Mouse (Mus musculus): ENCODE results near the gene Slco6d1. TPM values are rescaled to one million over a fixed set of nuclear protein-coding genes. Genes with fewer than 3 reads are reported as not detected.

Gene Slco6d1
- polyA plus RNA-seq, 1 experiment, result not detected

- Histone ChIP-seq H3K9me3 (replicated peaks; ENCODE audit: control insufficient read depth, insufficient read depth, low read length, poor library complexity, severe bottlenecking) (no peaks in the 10 kb centered on the region), H3K9ac (ENCODE audit: low read depth, poor library complexity, severe bottlenecking) (no peak overlapping the region), H3K36me3 (ENCODE audit: control insufficient read depth, insufficient read depth, low read length, poor library complexity, severe bottlenecking) (no peaks in the 10 kb centered on the region), H3K4me3 (ENCODE audit: low read depth, low read length) (no peak overlapping the region), H3K27me3 (ENCODE audit: control insufficient read depth, insufficient read depth, low read length, poor library complexity, severe bottlenecking) (no peaks in the 10 kb centered on the region), H3K4me1 (ENCODE audit: control insufficient read depth, insufficient read depth, low read length) (no peaks in the 10 kb centered on the region), H3K27ac (ENCODE audit: insufficient read depth, low read length) (no peak overlapping the region)
- TF ChIP-seq CTCF (IDR thresholded peaks at IDR 0.05; ENCODE audit: low read depth, low read length) (no peak), EP300 (IDR thresholded peaks at IDR 0.05; ENCODE audit: insufficient read depth, low read depth, low read length) (no peak), POLR2A (IDR thresholded peaks at IDR 0.05; ENCODE audit: insufficient read depth, low read length) (no peak)
These were observed 144.8 kb downstream of the Slco6d1 start for GRCm38 (mm10) chr1:98565701-98566100.
